In genomic region chr19:4396998-4397797, GRCm38 (mm10) we compare ENCODE assay signal across 8 mouse cellular contexts. TPM values are rescaled to one million over a fixed set of nuclear protein-coding genes. Genes with fewer than 3 reads are reported as not detected.
DNase-seq lines count a peak whose midpoint lies in the region; ATAC-seq lines count a peak whose summit lies in the region.

No protein-coding gene starts in this region.

- peak; percentile 92 for DNase-seq in MN1 (ENCODE audit: low spot score)
- DNase-seq in cerebellum, adult 9-10 months, result peak; percentile 96
- peak; percentile 100 for DNase-seq in hindbrain, embryonic 11.5 days (ENCODE audit: low spot score)
- DNase-seq in layer of hippocampus, postnatal 10 days (ENCODE audit: low spot score in 2 of 2), result peak; percentile 95 to 97
- peak; percentile 98 for DNase-seq in lung, postnatal 10 days
- DNase-seq in ovary, postnatal 36 days (ENCODE audit: low spot score), result peak; percentile 95
- DNase-seq in thymus, postnatal 25 days, result peak; percentile 96

- no peaks in the 10 kb centered on the region for H3K4me1 ChIP-seq in hindbrain, embryonic 11.5 days (replicated peaks; ENCODE audit: control insufficient read depth, insufficient read depth, low read length)

- peak; percentile 80 for ATAC-seq in frontal cortex, adult (ENCODE audit: low TSS enrichment)
- peak; percentile 92 for ATAC-seq in hindbrain, embryonic 11.5 days (ENCODE audit: low FRiP score)

- H3K9me3 ChIP-seq in hindbrain, embryonic 11.5 days (ENCODE audit: control insufficient read depth, low read length), result no peaks in the 10 kb centered on the region

- no peaks in the 10 kb centered on the region for H3K36me3 ChIP-seq in hindbrain, embryonic 11.5 days (ENCODE audit: control insufficient read depth, insufficient read depth, low read length)

- no peaks in the 10 kb centered on the region for H3K27me3 ChIP-seq in hindbrain, embryonic 11.5 days (ENCODE audit: control insufficient read depth, insufficient read depth, low read length)

- peak overlapping the region; percentile 89 for H3K4me2 ChIP-seq in hindbrain, embryonic 11.5 days (replicated peaks; ENCODE audit: low read depth, low read length)

- peak overlapping the region; percentile 100 for H3K4me3 ChIP-seq in hindbrain, embryonic 11.5 days (ENCODE audit: low read depth, low read length)

- peak overlapping the region; percentile 96 for H3K27ac ChIP-seq in hindbrain, embryonic 11.5 days (ENCODE audit: low read depth, low read length)

- peak overlapping the region; percentile 99 for H3K9ac ChIP-seq in hindbrain, embryonic 11.5 days (ENCODE audit: low read depth, low read length)

- under 1% methylated on average over 58 of the region's 90 CpGs for WGBS in hindbrain, embryonic 11.5 days

RNA-seq across cellular contexts. Expression of gene Kdm2a, which starts 0.9 kb away (rescaled TPM):
- polyA plus RNA-seq in hindbrain, embryonic 11.5 days (2014; fragmentation: Nextera tagmentation; extraction: Ambion mirVana), result 42.1 and 44.0 TPM in 2 replicates
- total RNA-seq in layer of hippocampus, postnatal 10 days (2021), result 10 to 100 TPM; 70.1 to 71.5 TPM

RNA-seq across cellular contexts. Expression of gene Rhod, which starts 42.0 kb away (rescaled TPM):
- 14.0 and 15.2 TPM in 2 replicates for polyA plus RNA-seq in hindbrain, embryonic 11.5 days (2014; fragmentation: Nextera tagmentation; extraction: Ambion mirVana)
- 1 to 10 TPM; 2.2 to 2.3 TPM for total RNA-seq in layer of hippocampus, postnatal 10 days (2021)

Comparison
In these comparisons a context has a peak if more than half of its experiments do, and no peak if none do; other contexts are left out.
1. Peak in every context shown above with its lines: DNase-seq, ATAC-seq, H3K4me3 ChIP-seq and H3K27ac ChIP-seq.